Mouse (Mus musculus) embryonic facial prominence, embryonic 11.5 days (tissue): ENCODE data around the gene Fam189b. TPM values are rescaled to one million over a fixed set of nuclear protein-coding genes. Genes with fewer than 3 reads are reported as not detected.

Experiments used
- ATAC-seq: fragments of 200-750 bp; cut with Nextera tagmentation; replicated peaks from 2 replicates; pipeline ENCODE4 v1.8.0; 2017; ENCODE audit warnings: low read depth; ENCODE audit not compliant: insufficient number of reproducible peaks, low FRiP score, low TSS enrichment
- DNase-seq: peaks from one replicate; pipeline ENCODE4 v3.0.0-alpha.2; 2015; ENCODE audit warnings: low spot score
- H3K27ac ChIP-seq: fragments of 300-500 bp; sonication (generic); replicated peaks from 2 replicates; pipeline ENCODE4 v1.5.1; 2014; ENCODE audit warnings: mild to moderate bottlenecking, low read depth, low read length, control low read depth
- H3K27me3 ChIP-seq: fragments of 300-500 bp; sonication (generic); 2 replicates; pipeline ENCODE4 v1.6.1; 2014; ENCODE audit warnings: mild to moderate bottlenecking, low read length, moderate library complexity, mixed read lengths; ENCODE audit not compliant: control insufficient read depth, insufficient read depth
- H3K36me3 ChIP-seq: fragments of 300-500 bp; sonication (generic); replicated peaks from 2 replicates; pipeline ENCODE4 v1.6.1; 2014; ENCODE audit warnings: low read depth, mild to moderate bottlenecking, low read length, moderate library complexity, mixed read lengths; ENCODE audit not compliant: control insufficient read depth, insufficient read depth
- H3K4me1 ChIP-seq: fragments of 300-500 bp; sonication (generic); 2 replicates; pipeline ENCODE4 v1.6.1; 2014; ENCODE audit warnings: low read length, mixed read lengths; ENCODE audit not compliant: control insufficient read depth, insufficient read depth
- H3K4me2 ChIP-seq: fragments of 300-500 bp; sonication (generic); 2 replicates; pipeline ENCODE4 v1.6.1; 2014; ENCODE audit warnings: low read depth, mild to moderate bottlenecking, control low read depth, low read length, moderate library complexity
- H3K4me3 ChIP-seq: fragments of 300-500 bp; sonication (generic); 2 replicates; pipeline ENCODE4 v1.5.1; 2014; ENCODE audit warnings: low read depth, low read length, control low read depth
- H3K9ac ChIP-seq: fragments of 300-500 bp; sonication (generic); replicated peaks from 2 replicates; pipeline ENCODE4 v1.6.1; 2014; ENCODE audit warnings: mild to moderate bottlenecking, control low read depth, low read length
- H3K9me3 ChIP-seq: fragments of 300-500 bp; sonication (generic); replicated peaks from 2 replicates; pipeline ENCODE4 v1.6.1; 2016; ENCODE audit warnings: mild to moderate bottlenecking, low read length, inconsistent platforms, mixed read lengths; ENCODE audit not compliant: control insufficient read depth
- WGBS: fragments of 180-500 bp; shearing (Covaris S2); extraction: QIAGEN DNeasy Blood & Tissue Kit; methylation state at CpG from one replicate; pipeline ENCODE4 v1.1.7; 2014; 5-methylcytosine and 5-hydroxymethylcytosine counted together
- polyA plus RNA-seq: library from polyadenylated mRNA; unstranded; fragments of >200 nt; fragmentation: Nextera tagmentation; extraction: Ambion mirVana; gene quantifications from 2 replicates; pipeline ENCODE4 v1.2.1, GENCODE M21; 2014

Fam189b gene
- polyA plus RNA-seq, 1 experiment from 2014 or later, result 15.3 TPM

- DNase-seq, result no peak
- Histone ChIP-seq H3K36me3 (peaks cover 23% of the 10 kb centered on the region), H3K9ac (no peak overlapping the region), H3K4me2 (no peak overlapping the region), H3K27ac (no peak overlapping the region), H3K4me3 (no peak overlapping the region), H3K27me3 (no peaks in the 10 kb centered on the region), H3K4me1 (peaks cover 3% of the 10 kb centered on the region; the same call in 1 of the 2 replicates), H3K9me3 (no peaks in the 10 kb centered on the region)
- WGBS, result 94% methylated on average over 10 of the region's 10 CpGs
- no peak for ATAC-seq
These were observed 7.4 kb upstream of the Fam189b start for GRCm38 (mm10) chr3:89175544-89175943.

DNA sequence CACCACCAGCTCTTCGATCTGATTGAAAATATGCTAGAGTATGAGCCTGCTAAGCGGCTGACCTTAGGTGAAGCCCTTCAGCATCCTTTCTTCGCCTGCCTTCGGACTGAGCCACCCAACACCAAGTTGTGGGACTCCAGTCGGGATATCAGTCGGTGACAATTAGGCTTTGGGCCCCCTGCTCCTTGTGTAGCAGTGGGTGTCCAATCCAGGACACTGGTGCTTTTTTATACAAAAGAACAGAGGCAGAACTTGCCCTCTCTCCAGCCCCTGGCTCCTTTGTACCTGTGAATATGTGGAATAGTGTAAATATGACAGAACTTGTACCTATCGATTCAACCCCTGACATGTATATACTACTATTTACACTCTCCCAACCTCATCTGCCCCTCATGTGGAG is 6.5 kb upstream of the Fam189b start:
- Histone ChIP-seq H3K4me2 (no peak overlapping the region), H3K9me3 (no peaks in the 10 kb centered on the region), H3K9ac (no peak overlapping the region), H3K36me3 (peaks cover 22% of the 10 kb centered on the region), H3K4me3 (no peak overlapping the region), H3K27me3 (no peaks in the 10 kb centered on the region), H3K27ac (no peak overlapping the region), H3K4me1 (peaks cover 3% of the 10 kb centered on the region; the same call in 1 of the 2 replicates)
- no peak for ATAC-seq
- WGBS, result 87% methylated on average over 7 of the region's 7 CpGs
- DNase-seq, result no peak

DNA sequence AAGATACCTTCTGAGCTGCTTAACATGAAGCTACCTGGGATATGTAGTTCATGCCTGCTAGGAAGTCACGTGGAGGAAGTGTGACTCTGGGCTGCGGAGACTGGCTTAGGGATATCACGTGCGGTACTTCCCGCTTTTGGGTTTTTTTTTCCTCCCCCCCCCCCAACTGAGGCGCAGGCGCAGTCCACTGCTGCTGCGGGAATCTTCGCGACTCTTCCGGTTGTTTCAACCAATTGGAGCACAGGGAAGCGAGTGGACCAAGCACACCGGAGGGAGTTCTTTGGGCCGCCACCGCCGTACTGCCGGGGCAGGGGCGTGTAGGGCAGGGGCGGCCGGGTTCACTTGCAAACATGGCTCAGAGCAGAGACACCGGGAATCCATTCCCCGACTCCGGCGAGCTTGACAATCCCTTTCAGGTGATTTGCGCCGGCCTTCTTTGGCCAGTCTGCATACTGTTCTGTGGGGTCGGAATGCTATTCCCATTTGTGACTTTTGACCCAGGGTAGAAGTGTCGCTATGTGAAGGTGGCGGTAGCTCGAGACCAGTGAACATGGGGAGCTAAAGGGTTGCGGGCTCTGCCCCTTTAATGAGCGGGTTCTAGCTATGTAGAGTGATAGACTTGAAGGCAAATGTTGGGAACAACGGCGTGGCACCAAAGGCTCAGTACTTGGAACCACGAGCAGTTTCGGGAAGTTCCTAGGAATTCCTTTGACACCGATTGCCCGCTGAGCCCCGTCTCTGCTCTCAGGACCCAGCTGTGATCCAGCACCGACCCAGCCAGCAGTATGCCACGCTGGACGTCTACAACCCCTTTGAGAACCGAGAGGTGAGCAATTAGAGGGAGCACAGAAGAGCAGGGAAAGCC is 5.5 kb upstream of the Fam189b start, which contains the start of gene Scamp3:
Gene Scamp3, plus strand, starts transcription at position 232 of the 865 bp plus-strand sequence.
- Histone ChIP-seq H3K4me2 (peak within 1 kb of the TSS; percentile 70), H3K4me1 (peaks cover 3% of the 10 kb centered on the region; the same call in 1 of the 2 replicates), H3K4me3 (peak within 1 kb of the TSS; percentile 80), H3K27ac (peak within 1 kb of the TSS; percentile 7; the same call in 1 of the 2 replicates), H3K9ac (peak within 1 kb of the TSS; percentile 80), H3K9me3 (no peaks in the 10 kb centered on the region), H3K27me3 (no peaks in the 10 kb centered on the region), H3K36me3 (peaks cover 26% of the 10 kb centered on the region)
- DNase-seq (peak; percentile 96), ATAC-seq (peak; percentile 92)
- WGBS, result under 1% methylated on average over 43 of the region's 43 CpGs

GRCm38 (mm10) chr3:89178107-89178385 is 4.9 kb upstream of the Fam189b start:
- WGBS, result 8% methylated on average over 6 of the region's 6 CpGs
- DNase-seq, result no peak

DNA sequence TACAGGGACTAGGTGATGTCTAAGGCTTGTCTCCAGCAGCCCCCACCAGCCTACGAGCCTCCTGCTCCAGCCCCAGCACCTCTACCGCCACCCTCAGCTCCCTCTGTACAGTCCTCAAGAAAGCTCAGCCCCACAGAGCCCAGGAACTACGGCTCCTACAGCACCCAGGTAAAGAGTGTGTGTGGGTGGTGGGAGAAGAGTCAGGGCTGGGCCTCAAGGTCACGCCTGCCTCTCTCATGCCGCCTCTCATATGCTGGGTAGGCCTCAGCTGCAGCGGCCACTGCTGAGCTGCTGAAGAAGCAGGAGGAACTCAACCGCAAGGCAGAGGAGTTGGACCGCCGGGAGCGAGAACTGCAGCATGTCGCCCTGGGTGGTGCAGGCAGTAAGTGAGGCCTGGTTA is 3.9 kb upstream of the Fam189b start:
- no peak overlapping the region for H3K9ac ChIP-seq
- no peak for DNase-seq
- peak overlapping the region; percentile 80; the same call in 1 of the 2 replicates for H3K4me3 ChIP-seq
- no peak for ATAC-seq
- H3K4me1 ChIP-seq, result peaks cover 5% of the 10 kb centered on the region; the same call in 1 of the 2 replicates
- H3K4me2 ChIP-seq, result no peak overlapping the region; the same call in 1 of the 2 replicates
- 93% methylated on average over 11 of the region's 11 CpGs for WGBS
- H3K27ac ChIP-seq, result no peak overlapping the region
- H3K27me3 ChIP-seq, result no peaks in the 10 kb centered on the region
- peaks cover 19% of the 10 kb centered on the region for H3K36me3 ChIP-seq
- H3K9me3 ChIP-seq, result no peaks in the 10 kb centered on the region

More at GRCm38 (mm10) chr3:89178107-89178385, 4.9 kb upstream of the Fam189b start:
- Histone ChIP-seq H3K4me3 (peak overlapping the region; percentile 80), H3K36me3 (peaks cover 26% of the 10 kb centered on the region), H3K9me3 (no peaks in the 10 kb centered on the region), H3K4me2 (peak overlapping the region; percentile 70), H3K27ac (peak overlapping the region; percentile 7; the same call in 1 of the 2 replicates), H3K27me3 (no peaks in the 10 kb centered on the region), H3K9ac (peak overlapping the region; percentile 80), H3K4me1 (peaks cover 3% of the 10 kb centered on the region; the same call in 1 of the 2 replicates)
- ATAC-seq, result no peak

- 94% methylated on average over 27 of the region's 27 CpGs for WGBS
- ATAC-seq, result no peak
- H3K27me3 ChIP-seq, result no peaks in the 10 kb centered on the region
- H3K9me3 ChIP-seq, result no peaks in the 10 kb centered on the region
- peaks cover 10% of the 10 kb centered on the region for H3K36me3 ChIP-seq
- H3K4me3 ChIP-seq, result no peak overlapping the region
- H3K4me2 ChIP-seq, result no peak overlapping the region
- no peak overlapping the region for H3K27ac ChIP-seq
- peaks cover 9% of the 10 kb centered on the region for H3K4me1 ChIP-seq
- no peak for DNase-seq
- H3K9ac ChIP-seq, result no peak overlapping the region
These were observed 1.0 kb upstream of the Fam189b start for GRCm38 (mm10) chr3:89181749-89182500.

GRCm38 (mm10) chr3:89182531-89183057 is 349 bp upstream of the Fam189b start:
- Histone ChIP-seq H3K36me3 (peaks cover 10% of the 10 kb centered on the region), H3K27ac (no peak overlapping the region), H3K9me3 (no peaks in the 10 kb centered on the region), H3K4me3 (no peak overlapping the region), H3K27me3 (no peaks in the 10 kb centered on the region), H3K4me2 (no peak overlapping the region), H3K4me1 (peaks cover 9% of the 10 kb centered on the region), H3K9ac (no peak overlapping the region)
- ATAC-seq (no peak), DNase-seq (no peak)
- WGBS, result 56% methylated on average over 7 of the region's 7 CpGs
